Mouse (Mus musculus) liver, embryonic 14.5 days (tissue): ENCODE data around the gene Sestd1.

Source experiments
- CTCF ChIP-seq: IDR thresholded peaks from 2 replicates; pipeline ENCODE4 v1.5.1; 2016; ENCODE audit warnings: antibody characterized with exemption, low read depth, control low read depth
- EP300 ChIP-seq: IDR thresholded peaks from 2 replicates; pipeline ENCODE4 v1.6.1; 2016; ENCODE audit warnings: antibody characterized with exemption, low read depth

- TF ChIP-seq CTCF (no peak), EP300 (no peak)
Observed at GRCm38 (mm10) chr2:77195056-77195455, 85.3 kb downstream of the Sestd1 start.
